Mouse (Mus musculus) testis, adult 2 months (tissue): ENCODE data around the gene Mtg2.

Experiments used
- CTCF ChIP-seq: fragments of 200-500 bp; IDR thresholded peaks from 2 replicates; pipeline ENCODE4 v1.5.1; 2012; ENCODE audit warnings: low read depth, mild to moderate bottlenecking, inconsistent platforms, low read length, moderate library complexity; ENCODE audit not compliant: control insufficient read depth, insufficient read depth, insufficient replicate concordance
- POLR2A ChIP-seq: fragments of 200-500 bp; IDR thresholded peaks from 2 replicates; pipeline ENCODE4 v1.6.1; 2012; ENCODE audit warnings: low read depth, mild to moderate bottlenecking, inconsistent platforms, low read length, moderate library complexity; ENCODE audit not compliant: control insufficient read depth

DNA sequence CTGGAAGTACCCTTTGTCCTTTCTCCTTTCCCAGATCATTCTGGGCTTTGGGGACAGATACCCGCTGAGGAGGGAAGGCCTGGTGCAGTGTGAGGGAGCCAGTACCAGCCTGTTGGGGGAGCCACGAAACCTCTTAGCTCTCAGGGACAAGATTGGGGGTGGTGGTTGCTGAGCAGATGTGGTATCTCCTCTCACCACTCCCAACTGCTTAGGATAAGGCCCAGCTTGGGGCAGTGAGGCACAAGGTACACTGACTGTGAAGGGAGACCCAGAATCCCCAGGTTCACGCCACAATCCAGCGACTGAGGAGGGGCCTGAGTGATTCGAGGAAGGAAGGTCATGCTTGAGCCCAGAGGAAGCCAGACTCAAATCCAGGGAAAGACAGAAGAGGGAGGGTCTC lies 27.8 kb downstream of the Mtg2 start:
- 0 out of 2 replicates have a peak, but pooled peaks have one; percentile 20 for TF ChIP-seq CTCF
- no peak for TF ChIP-seq POLR2A
